Mouse (Mus musculus) hindbrain, embryonic 15.5 days (tissue): ENCODE results near the gene Arfgap3. TPM values are rescaled to one million over a fixed set of nuclear protein-coding genes. Genes with fewer than 3 reads are reported as not detected.
A peak's percentile ranks its signal among the peaks of the same experiment; 100 is the strongest.

Experiments
- ATAC-seq: fragments of 200-750 bp; cut with Nextera tagmentation; 2 replicates; pipeline ENCODE4 v1.8.0; 2017; ENCODE audit warnings: low read depth, moderate number of reproducible peaks, moderate TSS enrichment; ENCODE audit not compliant: low FRiP score
- H3K27ac ChIP-seq: fragments of 300-500 bp; sonication (generic); replicated peaks from 2 replicates; pipeline ENCODE4 v1.5.1; 2015; ENCODE audit warnings: mild to moderate bottlenecking, inconsistent platforms
- H3K27me3 ChIP-seq: fragments of 300-500 bp; sonication (generic); 2 replicates; pipeline ENCODE4 v1.6.1; 2015; ENCODE audit warnings: control low read depth, inconsistent platforms
- H3K36me3 ChIP-seq: fragments of 300-500 bp; sonication (generic); 2 replicates; pipeline ENCODE4 v1.6.1; 2015; ENCODE audit warnings: control low read depth, inconsistent platforms
- H3K4me1 ChIP-seq: fragments of 300-500 bp; sonication (generic); replicated peaks from 2 replicates; pipeline ENCODE4 v1.6.1; 2015; ENCODE audit warnings: control low read depth, inconsistent platforms
- H3K4me2 ChIP-seq: fragments of 300-500 bp; sonication (generic); 2 replicates; pipeline ENCODE4 v1.6.1; 2015; ENCODE audit warnings: moderate library complexity, mild to moderate bottlenecking, inconsistent platforms
- H3K4me3 ChIP-seq: fragments of 300-500 bp; sonication (generic); 2 replicates; pipeline ENCODE4 v1.5.1; 2015; ENCODE audit warnings: mild to moderate bottlenecking, inconsistent platforms
- H3K9ac ChIP-seq: fragments of 300-500 bp; sonication (generic); 2 replicates; pipeline ENCODE4 v1.6.1; 2015; ENCODE audit warnings: inconsistent platforms
- H3K9me3 ChIP-seq: fragments of 300-500 bp; sonication (generic); 2 replicates; pipeline ENCODE4 v1.6.1; 2016; ENCODE audit warnings: control low read depth, inconsistent platforms
- WGBS: fragments of 180-500 bp; shearing (Covaris S2); methylation state at CpG from one replicate; pipeline ENCODE4 v1.1.7; 2015; 5-methylcytosine and 5-hydroxymethylcytosine counted together
- polyA plus RNA-seq: library from polyadenylated mRNA; unstranded; fragments of >200 nt; fragmentation: Nextera tagmentation; extraction: Ambion mirVana; gene quantifications from 2 replicates; pipeline ENCODE4 v1.2.1, GENCODE M21; 2015

Arfgap3 gene
- polyA plus RNA-seq, 1 experiment from 2014 or later = 41.5 TPM

GRCm38 (mm10) chr15:83303656-83304484 lies 46.2 kb downstream of the Arfgap3 start:
- Histone ChIP-seq H3K4me2 (no peak overlapping the region), H3K4me3 (no peak overlapping the region), H3K9ac (no peak overlapping the region), H3K9me3 (no peaks in the 10 kb centered on the region), H3K27me3 (no peaks in the 10 kb centered on the region), H3K27ac (no peak overlapping the region), H3K4me1 (0 out of 2 replicates have a peak, but pooled peaks cover 4% of the 10 kb centered on the region), H3K36me3 (peaks cover 16% of the 10 kb centered on the region)
- no peak for ATAC-seq
- 86% methylated on average over 13 of the region's 13 CpGs for WGBS

GRCm38 (mm10) chr15:83299916-83300582 lies 50.0 kb downstream of the Arfgap3 start:
- H3K4me3 ChIP-seq = no peak overlapping the region
- H3K27ac ChIP-seq = no peak overlapping the region
- H3K4me2 ChIP-seq = no peak overlapping the region
- WGBS = 61% methylated on average over 10 of the region's 10 CpGs
- peaks cover 10% of the 10 kb centered on the region; the same call in 1 of the 2 replicates for H3K36me3 ChIP-seq
- no peaks in the 10 kb centered on the region for H3K27me3 ChIP-seq
- no peak for ATAC-seq
- no peak overlapping the region for H3K9ac ChIP-seq
- H3K9me3 ChIP-seq = no peaks in the 10 kb centered on the region
- H3K4me1 ChIP-seq = peaks cover 4% of the 10 kb centered on the region

GRCm38 (mm10) chr15:83299450-83299849 lies 50.6 kb downstream of the Arfgap3 start:
- no peak for ATAC-seq
- 90% methylated on average over 7 of the region's 7 CpGs for WGBS

DNA sequence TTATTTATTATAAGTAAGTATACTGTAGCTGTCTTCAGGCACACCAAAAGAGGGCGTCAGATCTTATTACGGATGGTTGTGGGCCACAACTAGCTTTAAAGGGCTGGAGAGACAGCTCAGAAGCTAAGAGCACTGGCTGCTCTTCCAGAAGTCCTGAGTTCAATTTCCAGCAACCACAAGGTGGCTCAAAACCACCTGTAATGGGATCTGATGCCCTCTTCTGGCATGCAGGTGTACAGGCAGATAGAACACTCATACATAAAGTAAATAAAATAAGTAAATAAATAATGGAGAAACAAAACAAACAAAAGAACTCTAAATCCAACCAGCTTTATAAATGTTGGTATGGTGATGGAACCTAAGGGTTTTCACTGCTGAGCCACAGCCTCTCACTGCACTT lies 51.2 kb downstream of the Arfgap3 start:
- WGBS = 84% methylated on average over 2 of the region's 2 CpGs
- H3K27ac ChIP-seq = no peak overlapping the region
- no peak for ATAC-seq

More at GRCm38 (mm10) chr15:83299450-83299849, 50.6 kb downstream of the Arfgap3 start:
- Histone ChIP-seq H3K4me2 (no peak overlapping the region), H3K27me3 (no peaks in the 10 kb centered on the region), H3K27ac (no peak overlapping the region), H3K4me3 (no peak overlapping the region), H3K36me3 (peaks cover 10% of the 10 kb centered on the region; the same call in 1 of the 2 replicates), H3K4me1 (peaks cover 4% of the 10 kb centered on the region), H3K9me3 (no peaks in the 10 kb centered on the region), H3K9ac (no peak overlapping the region)

DNA sequence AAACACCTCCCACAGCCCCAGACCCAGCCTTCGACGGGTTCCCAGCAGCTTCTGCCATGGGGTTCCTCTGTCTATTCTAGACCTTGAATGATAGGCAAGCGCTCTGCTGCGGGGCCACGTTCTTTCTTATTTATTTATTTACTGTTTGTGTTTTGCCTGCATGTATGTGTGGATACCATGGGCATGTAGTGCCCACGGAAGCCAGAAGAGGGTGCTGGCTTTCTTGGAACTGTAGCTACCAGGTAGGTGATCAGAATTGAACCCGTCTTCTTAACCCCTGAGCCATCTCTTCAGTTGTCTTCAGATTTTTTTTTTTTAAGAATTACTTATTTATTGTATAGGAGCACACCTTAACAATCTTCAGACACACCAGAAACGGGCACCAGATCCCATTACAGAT lies 51.7 kb downstream of the Arfgap3 start:
- H3K4me1 ChIP-seq = peaks cover 4% of the 10 kb centered on the region
- WGBS = 80% methylated on average over 8 of the region's 8 CpGs
- no peak for ATAC-seq
- peaks cover 10% of the 10 kb centered on the region; the same call in 1 of the 2 replicates for H3K36me3 ChIP-seq
- H3K9ac ChIP-seq = no peak overlapping the region
- H3K4me3 ChIP-seq = no peak overlapping the region
- no peaks in the 10 kb centered on the region for H3K9me3 ChIP-seq
- H3K27ac ChIP-seq = no peak overlapping the region
- no peaks in the 10 kb centered on the region for H3K27me3 ChIP-seq
- H3K4me2 ChIP-seq = no peak overlapping the region

More for the DNA sequence above, 51.2 kb downstream of the Arfgap3 start:
- H3K4me2 ChIP-seq = no peak overlapping the region
- peaks cover 10% of the 10 kb centered on the region; the same call in 1 of the 2 replicates for H3K36me3 ChIP-seq
- H3K4me1 ChIP-seq = peaks cover 4% of the 10 kb centered on the region
- no peak overlapping the region for H3K4me3 ChIP-seq
- H3K27me3 ChIP-seq = no peaks in the 10 kb centered on the region
- H3K9ac ChIP-seq = no peak overlapping the region
- H3K9me3 ChIP-seq = no peaks in the 10 kb centered on the region

DNA sequence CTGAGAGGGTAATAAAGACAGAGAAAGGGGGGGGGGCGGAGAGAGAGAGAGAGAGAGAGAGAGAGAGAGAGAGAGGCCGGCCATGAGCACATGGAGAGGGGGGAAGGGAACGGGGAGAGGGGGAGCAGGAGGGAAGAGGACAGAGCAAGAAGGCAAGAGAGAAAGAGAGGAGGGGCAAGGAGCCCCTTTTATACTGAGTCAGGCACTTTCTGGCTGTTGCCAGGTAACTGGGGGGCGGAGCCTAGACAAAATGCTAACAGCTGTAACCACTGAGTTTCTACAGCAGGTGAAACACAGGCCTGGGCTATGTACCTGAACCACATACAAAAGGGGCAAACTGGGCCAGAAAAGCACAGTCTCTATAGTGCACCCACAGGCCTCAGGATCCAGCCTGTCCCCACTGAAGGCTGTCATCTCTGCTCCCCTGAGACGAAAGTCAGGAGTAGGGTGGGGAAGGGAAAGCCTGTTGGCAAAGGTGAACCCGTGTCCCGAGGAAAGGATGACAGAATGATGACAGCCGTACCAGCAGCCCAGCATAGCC lies 53.2 kb downstream of the Arfgap3 start:
- no peaks in the 10 kb centered on the region for H3K27me3 ChIP-seq
- H3K36me3 ChIP-seq = peaks cover 10% of the 10 kb centered on the region; the same call in 1 of the 2 replicates
- H3K9me3 ChIP-seq = no peaks in the 10 kb centered on the region
- H3K4me2 ChIP-seq = no peak overlapping the region
- H3K4me3 ChIP-seq = no peak overlapping the region
- no peak overlapping the region for H3K27ac ChIP-seq
- ATAC-seq = peak; percentile 56; the same call in 1 of the 2 replicates
- WGBS = 51% methylated on average over 7 of the region's 8 CpGs
- H3K4me1 ChIP-seq = peaks cover 4% of the 10 kb centered on the region
- H3K9ac ChIP-seq = no peak overlapping the region

DNA sequence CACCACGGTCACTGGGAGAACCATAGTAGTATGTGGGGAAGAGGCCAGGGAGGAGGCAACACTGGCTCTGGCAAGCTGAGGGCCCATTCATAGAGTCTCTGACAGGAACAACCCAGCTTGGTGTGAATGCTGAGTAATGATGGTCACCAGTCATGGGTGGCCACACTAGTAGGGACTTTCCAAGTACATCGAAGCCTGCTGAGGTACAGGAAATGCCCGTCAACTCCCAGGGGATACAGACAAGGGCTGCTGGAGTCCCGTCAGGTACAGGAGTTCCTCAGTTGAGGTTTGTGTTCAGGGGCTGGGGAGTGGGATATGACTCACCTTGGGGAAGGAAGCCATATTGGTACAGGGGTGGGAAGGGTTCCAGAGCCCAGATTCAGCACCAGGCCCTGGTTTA lies 54.0 kb downstream of the Arfgap3 start:
- Histone ChIP-seq H3K4me2 (no peak overlapping the region), H3K27ac (no peak overlapping the region), H3K9me3 (no peaks in the 10 kb centered on the region), H3K4me3 (no peak overlapping the region), H3K27me3 (no peaks in the 10 kb centered on the region), H3K4me1 (peaks cover 4% of the 10 kb centered on the region), H3K36me3 (peaks cover 10% of the 10 kb centered on the region; the same call in 1 of the 2 replicates), H3K9ac (no peak overlapping the region)
- ATAC-seq = no peak
- 92% methylated on average over 4 of the region's 4 CpGs for WGBS

DNA sequence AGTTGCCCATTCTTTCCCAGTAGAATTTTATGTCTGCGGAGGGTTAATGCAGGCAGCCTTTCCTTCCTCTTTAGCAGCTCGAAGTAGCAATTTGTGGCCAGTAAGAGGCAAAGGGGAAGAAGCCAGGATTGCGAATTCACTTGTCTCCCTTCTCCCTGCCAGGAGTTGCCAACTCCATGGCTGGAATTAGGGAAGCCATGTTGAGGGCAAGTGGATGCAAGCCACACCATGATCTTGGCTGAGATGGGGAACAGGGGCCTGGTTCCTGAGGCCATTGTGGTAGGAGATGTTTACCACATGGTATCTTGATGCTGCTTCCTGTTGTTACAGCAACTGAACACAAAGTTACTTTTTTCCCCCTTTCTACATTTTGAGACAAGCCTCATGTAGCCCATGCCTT lies 55.1 kb downstream of the Arfgap3 start:
- Histone ChIP-seq H3K9me3 (no peaks in the 10 kb centered on the region), H3K4me2 (no peak overlapping the region), H3K9ac (no peak overlapping the region), H3K36me3 (peaks cover 7% of the 10 kb centered on the region; the same call in 1 of the 2 replicates), H3K27ac (no peak overlapping the region), H3K27me3 (no peaks in the 10 kb centered on the region), H3K4me1 (peaks cover 4% of the 10 kb centered on the region), H3K4me3 (no peak overlapping the region)
- WGBS = 86% methylated on average over 3 of the region's 3 CpGs
- no peak for ATAC-seq

GRCm38 (mm10) chr15:83293706-83294645 lies 56.1 kb downstream of the Arfgap3 start:
- Histone ChIP-seq H3K4me1 (peaks cover 4% of the 10 kb centered on the region), H3K4me3 (no peak overlapping the region), H3K36me3 (peaks cover 5% of the 10 kb centered on the region; the same call in 1 of the 2 replicates), H3K27me3 (no peaks in the 10 kb centered on the region), H3K9me3 (no peaks in the 10 kb centered on the region), H3K9ac (no peak overlapping the region), H3K4me2 (no peak overlapping the region), H3K27ac (no peak overlapping the region)
- WGBS = 83% methylated on average over 8 of the region's 8 CpGs
- no peak for ATAC-seq

- ATAC-seq = no peak
- Histone ChIP-seq H3K9me3 (no peaks in the 10 kb centered on the region), H3K9ac (no peak overlapping the region), H3K4me2 (no peak overlapping the region), H3K36me3 (peaks cover 4% of the 10 kb centered on the region; the same call in 1 of the 2 replicates), H3K4me3 (no peak overlapping the region), H3K27me3 (no peaks in the 10 kb centered on the region), H3K27ac (no peak overlapping the region), H3K4me1 (peaks cover 4% of the 10 kb centered on the region)
- WGBS = 84% methylated on average over 6 of the region's 6 CpGs
Measured at GRCm38 (mm10) chr15:83293144-83293543, 56.9 kb downstream of the Arfgap3 start.
